Mouse (Mus musculus) kidney, adult 2 months (tissue): ENCODE data around the gene AI661453.

ENCODE experiments used
- CTCF ChIP-seq: fragments of 200-500 bp; conservative IDR thresholded peaks from 2 replicates; pipeline ENCODE4 v1.5.1; 2011; ENCODE audit warnings: low read depth, mild to moderate bottlenecking, control low read depth, low read length, moderate library complexity, mixed read lengths; ENCODE audit not compliant: insufficient read depth, insufficient read length
- POLR2A ChIP-seq: fragments of 200-500 bp; IDR thresholded peaks from one replicate; pipeline ENCODE4 v1.6.1; 2011; ENCODE audit warnings: low read depth, low read length, control low read depth

- TF ChIP-seq POLR2A (no peak), CTCF (no peak)
Observed at GRCm38 (mm10) chr17:47472435-47473350, 36.3 kb downstream of the AI661453 start.
